Mouse (Mus musculus): ENCODE data around the gene Cd2. TPM values are rescaled to one million over a fixed set of nuclear protein-coding genes. Genes with fewer than 3 reads are reported as not detected.
A peak's percentile ranks its signal among the peaks of the same experiment; 100 is the strongest.

The Cd2 gene
- polyA plus RNA-seq, 1 experiment from 2014 or later, result 0.35 TPM

DNA sequence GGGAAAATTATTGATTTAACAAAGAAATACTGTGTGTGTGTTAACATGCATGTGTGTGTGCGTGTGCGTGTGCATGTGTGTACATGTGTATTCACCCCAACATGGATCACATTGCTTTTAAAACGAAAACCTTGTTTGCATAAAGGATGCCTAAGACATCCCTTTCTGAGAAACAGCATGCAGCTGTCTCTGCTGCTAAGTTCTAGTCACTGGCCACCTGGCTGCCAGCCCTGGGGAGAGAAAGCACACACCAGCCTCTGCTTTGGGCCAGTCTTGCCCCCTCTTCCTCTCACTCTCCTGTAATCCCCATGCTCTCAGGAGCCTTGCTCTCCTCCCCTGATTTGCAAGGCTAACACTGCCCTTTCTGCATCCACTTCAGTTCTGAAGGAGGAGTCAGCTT is 1.7 kb upstream of the Cd2 start:
- no peak overlapping the region for H3K4me3 ChIP-seq
- 82% methylated on average over 3 of the region's 3 CpGs for WGBS
- no peak for DNase-seq (ENCODE audit: low spot score)

GRCm38 (mm10) chr3:101286336-101287325 is 1.1 kb downstream of the Cd2 start:
- H3K27me3 ChIP-seq (ENCODE audit: insufficient read depth, poor library complexity, severe bottlenecking), result no peaks in the 10 kb centered on the region
- 89% methylated on average over 12 of the region's 12 CpGs for WGBS

More for the DNA sequence above, 1.7 kb upstream of the Cd2 start:
- Histone ChIP-seq H3K36me3 (no peaks in the 10 kb centered on the region), H3K27me3 (ENCODE audit: insufficient read depth, poor library complexity, severe bottlenecking) (no peaks in the 10 kb centered on the region), H3K9me3 (no peaks in the 10 kb centered on the region), H3K27ac (no peak overlapping the region), H3K4me1 (replicated peaks) (0 out of 2 replicates have a peak, but pooled peaks cover 8% of the 10 kb centered on the region)

GRCm38 (mm10) chr3:101285851-101286250 is 1.9 kb downstream of the Cd2 start:
- no peaks in the 10 kb centered on the region for H3K27me3 ChIP-seq (ENCODE audit: insufficient read depth, poor library complexity, severe bottlenecking)
- peaks cover 27% of the 10 kb centered on the region for H3K4me1 ChIP-seq (replicated peaks)
- DNase-seq (ENCODE audit: low spot score), result no peak
- no peaks in the 10 kb centered on the region for H3K9me3 ChIP-seq
- H3K27ac ChIP-seq, result no peak overlapping the region
- H3K36me3 ChIP-seq, result no peaks in the 10 kb centered on the region
- no peak overlapping the region for H3K4me3 ChIP-seq
- 94% methylated on average over 12 of the region's 12 CpGs for WGBS

More at GRCm38 (mm10) chr3:101286336-101287325, 1.1 kb downstream of the Cd2 start:
- Histone ChIP-seq H3K4me3 (no peak overlapping the region), H3K4me1 (replicated peaks) (peaks cover 20% of the 10 kb centered on the region), H3K36me3 (no peaks in the 10 kb centered on the region), H3K27ac (no peak overlapping the region), H3K9me3 (no peaks in the 10 kb centered on the region)
- no peak for DNase-seq (ENCODE audit: low spot score)

DNA sequence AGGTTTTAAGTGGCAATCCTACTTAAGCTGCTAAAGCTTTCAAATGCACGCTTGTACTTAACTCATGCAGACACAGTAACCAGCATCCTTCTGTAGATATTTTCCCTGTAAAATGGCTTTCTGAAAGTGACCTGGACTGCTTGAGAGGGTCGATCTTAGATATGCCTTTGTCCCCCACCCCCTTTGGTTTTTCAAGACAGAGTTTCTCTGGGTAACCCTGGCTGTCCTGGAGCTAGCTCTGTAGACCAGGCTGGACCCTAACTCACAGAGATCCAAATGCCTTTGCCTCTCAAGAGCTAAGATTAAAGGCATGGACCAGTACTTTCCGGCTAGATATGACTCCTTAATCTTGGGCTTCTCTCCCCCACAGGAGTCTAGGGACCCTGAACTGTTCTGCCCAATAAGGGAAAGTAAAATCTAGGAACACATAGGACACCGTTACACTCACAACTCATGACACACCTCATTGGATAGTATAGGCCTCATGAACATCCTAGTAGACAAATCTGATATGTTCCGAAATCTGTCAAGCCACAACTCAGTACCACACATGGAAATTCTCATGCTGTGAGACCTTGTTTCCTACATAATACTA is 2.6 kb downstream of the Cd2 start:
- DNase-seq (ENCODE audit: low spot score), result no peak
- Histone ChIP-seq H3K4me3 (no peak overlapping the region), H3K9me3 (no peaks in the 10 kb centered on the region), H3K36me3 (no peaks in the 10 kb centered on the region), H3K4me1 (replicated peaks) (peaks cover 35% of the 10 kb centered on the region), H3K27me3 (ENCODE audit: insufficient read depth, poor library complexity, severe bottlenecking) (no peaks in the 10 kb centered on the region), H3K27ac (no peak overlapping the region)
- 93% methylated on average over 5 of the region's 5 CpGs for WGBS

GRCm38 (mm10) chr3:101283869-101284706 is 3.7 kb downstream of the Cd2 start:
- Histone ChIP-seq H3K9me3 (no peaks in the 10 kb centered on the region), H3K4me1 (replicated peaks) (peaks cover 39% of the 10 kb centered on the region), H3K4me3 (no peak overlapping the region), H3K27me3 (ENCODE audit: insufficient read depth, poor library complexity, severe bottlenecking) (no peaks in the 10 kb centered on the region), H3K27ac (no peak overlapping the region), H3K36me3 (no peaks in the 10 kb centered on the region)
- DNase-seq (ENCODE audit: low spot score), result no peak
- 91% methylated on average over 13 of the region's 13 CpGs for WGBS

GRCm38 (mm10) chr3:101283441-101283840 is 4.3 kb downstream of the Cd2 start:
- no peaks in the 10 kb centered on the region for H3K9me3 ChIP-seq
- WGBS, result 74% methylated on average over 4 of the region's 4 CpGs
- peaks cover 39% of the 10 kb centered on the region for H3K4me1 ChIP-seq (replicated peaks)
- no peak overlapping the region for H3K4me3 ChIP-seq
- no peak overlapping the region for H3K27ac ChIP-seq
- no peaks in the 10 kb centered on the region for H3K36me3 ChIP-seq
- no peaks in the 10 kb centered on the region for H3K27me3 ChIP-seq (ENCODE audit: insufficient read depth, poor library complexity, severe bottlenecking)
- DNase-seq (ENCODE audit: low spot score), result no peak

DNA sequence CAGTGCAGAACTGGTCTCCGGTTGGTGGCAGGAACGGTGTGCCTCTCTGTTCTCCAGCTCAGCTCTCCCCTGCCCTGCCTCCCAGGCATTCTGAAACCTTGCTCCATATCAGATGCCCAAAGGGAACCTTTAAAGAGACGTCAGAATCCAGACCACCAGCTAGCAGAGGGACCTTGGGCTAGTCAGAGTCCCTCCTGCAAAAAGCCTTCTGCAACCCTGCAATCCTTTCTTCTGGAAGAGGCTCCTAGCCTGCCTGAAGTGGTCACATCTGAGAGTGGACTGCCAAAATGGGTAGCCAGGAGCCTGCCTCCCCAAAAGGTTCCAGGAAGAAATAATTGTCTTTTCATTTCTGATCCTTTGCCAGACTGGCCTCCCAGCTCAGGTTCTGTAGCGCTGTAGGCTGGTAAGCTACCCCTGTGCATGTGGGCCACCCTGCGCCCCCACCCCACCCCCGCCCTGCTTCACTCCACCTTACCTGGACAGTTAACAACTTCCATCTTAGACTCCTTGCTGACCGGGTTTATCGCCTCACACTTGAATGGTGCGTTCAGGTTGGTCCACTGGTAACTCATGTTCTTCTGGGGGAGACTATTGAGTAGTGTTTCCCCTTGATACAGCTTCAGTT is 5.1 kb downstream of the Cd2 start:
- peak overlapping the region; percentile 66 for H3K27ac ChIP-seq
- H3K9me3 ChIP-seq, result no peaks in the 10 kb centered on the region
- peaks cover 32% of the 10 kb centered on the region for H3K4me1 ChIP-seq (replicated peaks)
- H3K36me3 ChIP-seq, result no peaks in the 10 kb centered on the region
- no peaks in the 10 kb centered on the region for H3K27me3 ChIP-seq (ENCODE audit: insufficient read depth, poor library complexity, severe bottlenecking)
- H3K4me3 ChIP-seq, result no peak overlapping the region
- DNase-seq (ENCODE audit: low spot score), result no peak
- 88% methylated on average over 9 of the region's 9 CpGs for WGBS

GRCm38 (mm10) chr3:101281841-101282240 is 5.9 kb downstream of the Cd2 start:
- Histone ChIP-seq H3K27me3 (ENCODE audit: insufficient read depth, poor library complexity, severe bottlenecking) (no peaks in the 10 kb centered on the region), H3K9me3 (no peaks in the 10 kb centered on the region), H3K36me3 (no peaks in the 10 kb centered on the region), H3K4me3 (no peak overlapping the region), H3K4me1 (replicated peaks) (peaks cover 34% of the 10 kb centered on the region), H3K27ac (peak overlapping the region; percentile 66; the same call in 1 of the 2 replicates)
- DNase-seq (ENCODE audit: low spot score), result no peak
- WGBS, result 75% methylated on average over 4 of the region's 4 CpGs

DNA sequence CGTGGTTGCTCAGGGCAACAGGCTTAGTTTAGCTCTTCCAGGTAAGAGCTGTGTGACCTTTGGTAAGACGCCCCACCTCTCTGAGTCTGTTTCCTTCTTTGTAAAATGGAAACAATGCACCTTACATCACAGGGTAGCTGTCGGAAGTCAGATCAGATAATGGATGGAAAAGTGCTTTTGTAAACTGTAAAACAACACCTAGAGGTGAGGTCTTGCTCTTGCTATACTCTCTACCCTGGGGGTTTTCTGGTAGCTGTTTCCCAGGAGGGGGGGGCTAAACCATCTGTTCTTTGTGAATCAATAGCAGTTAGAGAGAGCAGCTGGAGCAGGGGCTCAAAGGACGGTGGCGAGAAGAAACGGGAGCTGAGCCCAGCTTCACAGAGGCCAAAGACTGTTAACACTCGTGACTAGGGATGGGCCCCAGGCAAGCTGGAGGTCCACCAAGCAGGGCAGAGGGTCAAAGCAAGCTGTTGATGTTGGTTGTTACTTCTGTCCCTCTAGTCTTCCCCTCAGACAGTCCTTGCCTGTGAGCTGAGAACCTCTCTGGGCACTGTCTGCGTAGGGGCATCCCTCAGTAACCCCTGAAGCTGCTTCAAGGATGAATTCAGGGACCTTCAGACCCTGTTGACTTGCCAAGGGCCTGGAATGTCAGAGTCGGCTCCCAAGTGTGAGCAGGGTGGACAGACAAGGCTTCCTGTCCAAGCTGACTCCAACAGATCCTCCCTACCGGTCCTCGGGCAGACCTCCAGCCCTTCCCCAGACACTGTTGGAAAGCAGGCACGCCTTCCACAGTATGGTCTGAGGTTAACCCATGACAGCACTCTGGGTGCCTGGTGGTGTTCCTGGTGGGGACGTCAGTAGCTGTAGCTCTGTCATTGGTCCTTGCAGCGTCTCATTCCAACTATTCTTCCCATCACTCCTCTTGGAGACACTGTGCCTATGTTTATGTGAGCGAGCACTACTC is 7.1 kb downstream of the Cd2 start:
- Histone ChIP-seq H3K4me3 (no peak overlapping the region), H3K27me3 (ENCODE audit: insufficient read depth, poor library complexity, severe bottlenecking) (no peaks in the 10 kb centered on the region), H3K27ac (peak overlapping the region; percentile 75), H3K36me3 (no peaks in the 10 kb centered on the region), H3K9me3 (no peaks in the 10 kb centered on the region), H3K4me1 (replicated peaks) (peaks cover 39% of the 10 kb centered on the region)
- WGBS, result 61% methylated on average over 15 of the region's 15 CpGs
- DNase-seq (ENCODE audit: low spot score), result peak; percentile 28

- WGBS, result 81% methylated on average over 10 of the region's 10 CpGs
- Histone ChIP-seq H3K9me3 (no peaks in the 10 kb centered on the region), H3K36me3 (no peaks in the 10 kb centered on the region), H3K27ac (peak overlapping the region; percentile 75; the same call in 1 of the 2 replicates), H3K4me3 (no peak overlapping the region), H3K4me1 (replicated peaks) (peaks cover 39% of the 10 kb centered on the region), H3K27me3 (ENCODE audit: insufficient read depth, poor library complexity, severe bottlenecking) (no peaks in the 10 kb centered on the region)
- no peak for DNase-seq (ENCODE audit: low spot score)
Measured at GRCm38 (mm10) chr3:101279561-101279960, 8.2 kb downstream of the Cd2 start.

DNA sequence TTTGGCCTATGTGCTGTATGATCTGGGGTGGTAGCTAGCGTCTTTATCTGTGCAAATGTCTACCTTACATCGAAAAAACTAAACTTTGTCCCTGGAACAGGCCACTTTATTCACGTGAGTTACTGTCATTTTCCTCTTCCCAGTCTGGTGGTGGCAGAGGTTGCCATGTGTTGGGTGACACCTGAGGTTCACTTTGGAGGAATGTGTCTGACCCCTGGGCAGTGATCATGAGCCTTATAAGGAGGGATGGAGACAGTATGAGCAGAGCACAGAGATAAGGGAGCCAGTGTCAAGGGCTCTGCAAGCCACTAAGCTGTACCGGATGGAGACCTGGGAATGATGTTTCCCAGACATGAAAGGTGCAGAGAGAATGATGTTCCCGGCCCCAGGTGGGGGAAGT is 9.3 kb downstream of the Cd2 start:
- H3K27me3 ChIP-seq (ENCODE audit: insufficient read depth, poor library complexity, severe bottlenecking), result no peaks in the 10 kb centered on the region
- no peak overlapping the region for H3K4me3 ChIP-seq
- WGBS, result 89% methylated on average over 5 of the region's 5 CpGs
- H3K36me3 ChIP-seq, result no peaks in the 10 kb centered on the region
- no peaks in the 10 kb centered on the region for H3K9me3 ChIP-seq
- no peak overlapping the region for H3K27ac ChIP-seq
- DNase-seq (ENCODE audit: low spot score), result no peak
- peaks cover 39% of the 10 kb centered on the region for H3K4me1 ChIP-seq (replicated peaks)

Measured in hindbrain, embryonic 10.5 days (tissue).